Mouse (Mus musculus): ENCODE measurements around the gene Hnrnpab.
"Not testable (repeated sequence)": the region's sequence is repeated elsewhere in the genome, so short reads cannot be mapped to it uniquely, and the experiment has no call there.

Gene Hnrnpab

DNA sequence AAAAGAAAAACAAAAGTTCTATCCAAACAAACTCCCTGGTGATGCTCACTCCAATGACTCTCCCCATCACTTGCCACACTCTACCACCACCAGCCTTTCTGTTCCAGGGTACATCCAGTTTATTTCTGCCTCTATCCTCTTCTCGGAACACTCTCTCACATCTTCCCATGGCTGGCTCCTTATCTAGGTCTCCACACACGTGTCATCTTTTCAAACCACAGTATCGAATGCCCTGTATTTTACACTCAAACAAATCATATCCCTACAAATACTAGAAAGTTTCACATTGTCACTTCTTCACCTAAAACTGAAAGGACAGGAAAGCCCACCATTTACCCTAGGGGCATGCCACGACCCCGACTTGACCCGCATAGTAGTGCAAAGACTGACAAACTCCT lies 28.5 kb upstream of the Hnrnpab start:
- DNase-seq (ENCODE audit: low spot score): no peak

GRCm38 (mm10) chr11:51633721-51634120 lies 27.1 kb upstream of the Hnrnpab start:
- no peak for DNase-seq (ENCODE audit: low spot score)

GRCm38 (mm10) chr11:51633200-51633599 lies 26.6 kb upstream of the Hnrnpab start:
- DNase-seq (ENCODE audit: low spot score): not testable (repeated sequence)

DNA sequence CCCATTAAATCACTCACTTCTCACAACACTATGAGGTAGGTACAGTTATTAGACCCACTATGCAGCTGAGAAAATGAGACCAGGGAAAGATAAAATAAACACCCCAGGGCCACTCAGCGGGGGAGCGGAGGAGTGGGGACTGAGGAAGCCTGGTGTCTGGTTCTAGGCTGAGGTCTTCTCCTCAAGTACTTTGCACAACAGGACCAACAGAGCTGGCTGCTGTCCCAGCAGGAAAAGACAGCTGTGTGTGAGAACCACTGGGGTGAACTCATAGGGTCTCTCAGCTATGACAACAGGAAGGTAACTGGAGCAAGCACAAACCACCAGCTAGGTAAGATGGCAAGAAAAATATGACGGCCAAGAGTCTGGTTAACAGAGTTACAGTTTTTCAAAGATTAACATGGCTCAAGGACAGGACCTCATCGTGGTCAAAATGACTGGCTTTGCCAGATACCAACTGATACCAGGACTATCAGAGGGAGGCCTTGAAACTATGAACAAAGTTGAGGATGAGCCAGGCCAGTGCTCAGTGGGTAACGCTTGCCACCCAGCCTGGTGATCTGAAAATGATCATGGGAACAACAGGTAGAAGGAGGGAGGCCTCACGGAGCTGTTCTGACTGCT lies 25.6 kb upstream of the Hnrnpab start:
- DNase-seq (ENCODE audit: low spot score): no peak

DNA sequence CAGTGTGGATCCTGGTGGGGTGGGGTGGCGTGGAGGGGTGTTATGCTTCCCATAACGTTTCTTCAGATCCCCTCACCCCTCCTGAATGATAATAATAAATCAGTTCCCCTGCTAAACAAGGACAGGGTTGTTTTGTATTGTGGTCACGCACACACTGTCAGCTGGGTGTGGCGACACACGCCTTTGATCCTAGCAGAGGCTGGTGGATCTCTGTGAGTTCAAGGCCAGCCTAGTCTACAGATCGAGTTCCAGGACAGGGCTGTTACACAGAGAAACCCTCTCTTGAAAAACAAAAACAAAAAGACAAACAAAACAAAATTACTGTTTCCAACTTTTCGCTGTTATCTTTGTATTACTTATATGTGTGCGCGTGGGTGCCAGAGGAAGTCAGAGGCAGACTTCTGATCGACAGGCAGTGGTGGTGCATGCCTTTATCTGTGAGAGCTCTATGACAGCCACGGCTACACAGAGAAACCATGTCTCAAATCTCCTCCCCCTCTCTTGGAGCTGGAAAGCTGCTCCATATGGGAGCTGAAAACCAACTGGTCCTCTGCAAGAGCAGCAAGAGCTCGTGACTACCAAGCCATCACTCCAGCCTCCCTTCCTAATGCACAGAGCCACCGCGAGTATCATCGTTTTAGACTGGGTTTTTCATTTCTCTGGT lies 23.1 kb upstream of the Hnrnpab start:
- DNase-seq (ENCODE audit: low spot score): peak; percentile 61

DNA sequence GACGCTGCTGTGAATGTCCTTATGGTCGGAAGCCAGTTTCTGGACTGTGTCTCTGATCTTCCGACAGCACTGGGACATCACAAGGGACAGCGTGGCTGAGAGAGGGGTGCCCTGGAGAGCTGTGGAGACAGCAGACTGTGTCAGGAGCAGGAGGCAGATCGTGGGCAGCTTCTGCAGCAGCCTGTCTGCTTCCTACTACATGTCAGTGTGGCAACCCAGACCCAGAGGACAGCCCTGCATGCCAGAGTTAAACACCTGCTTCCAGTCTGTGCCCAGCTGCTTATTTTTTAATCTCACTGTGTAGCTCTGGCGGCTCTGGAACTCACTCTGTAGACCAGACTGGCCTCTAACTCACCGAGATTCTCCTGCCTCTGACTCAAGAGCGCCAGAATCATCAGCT lies 21.3 kb upstream of the Hnrnpab start:
- DNase-seq (ENCODE audit: low spot score): peak; percentile 57

DNA sequence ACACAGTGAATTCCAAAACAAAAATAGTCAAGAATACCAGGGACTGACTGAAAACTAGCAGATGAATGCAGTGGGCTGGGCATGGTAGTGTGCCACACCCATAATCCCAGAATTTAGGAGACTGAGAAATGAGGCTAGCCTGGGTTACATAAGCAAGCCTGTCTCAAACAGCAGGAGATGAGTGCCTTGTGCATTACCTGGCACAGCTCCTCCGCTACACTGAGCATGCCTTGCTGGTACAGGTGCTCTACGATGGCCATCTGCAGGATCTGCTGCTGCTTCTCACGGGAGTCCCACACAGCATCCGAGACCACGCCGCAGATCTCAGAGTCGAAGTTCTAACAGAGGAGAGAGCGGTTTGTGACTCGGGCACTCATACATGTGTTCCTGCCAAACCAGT lies 20.8 kb upstream of the Hnrnpab start:
- DNase-seq (ENCODE audit: low spot score): peak; percentile 56

- no peak for DNase-seq (ENCODE audit: low spot score)
Observed at GRCm38 (mm10) chr11:51625187-51625820, 18.7 kb upstream of the Hnrnpab start.

GRCm38 (mm10) chr11:51622971-51623491 lies 16.4 kb upstream of the Hnrnpab start:
- peak; percentile 68 for DNase-seq (ENCODE audit: low spot score)

- no peak for DNase-seq (ENCODE audit: low spot score)
Observed at GRCm38 (mm10) chr11:51621776-51622175, 15.1 kb upstream of the Hnrnpab start.

DNA sequence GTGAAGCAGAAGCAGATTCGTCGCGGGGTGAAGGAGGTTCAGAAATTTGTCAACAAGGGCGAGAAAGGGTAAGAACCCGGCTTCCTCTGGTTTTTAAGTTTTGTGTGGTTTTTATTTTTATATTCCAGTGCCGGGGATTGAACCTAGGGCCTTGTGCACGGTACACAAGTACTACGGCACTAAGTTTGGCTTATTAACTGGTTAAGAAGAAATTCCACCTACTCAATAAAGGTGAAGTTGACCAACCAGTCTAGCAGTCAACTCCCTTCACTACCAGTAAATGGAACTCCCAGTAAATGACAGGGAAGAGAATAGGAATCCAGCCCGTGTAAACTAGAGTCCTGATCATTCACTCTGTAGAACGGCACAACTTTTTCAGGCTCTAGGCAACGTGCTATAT lies 13.4 kb upstream of the Hnrnpab start:
- no peak for DNase-seq (ENCODE audit: low spot score)

- peak; percentile 96 for DNase-seq (ENCODE audit: low spot score)
Observed at GRCm38 (mm10) chr11:51619409-51620060, 12.9 kb upstream of the Hnrnpab start, which contains the start of gene Nhp2. Gene Nhp2 (plus strand): TSS chr11:51619735.

DNA sequence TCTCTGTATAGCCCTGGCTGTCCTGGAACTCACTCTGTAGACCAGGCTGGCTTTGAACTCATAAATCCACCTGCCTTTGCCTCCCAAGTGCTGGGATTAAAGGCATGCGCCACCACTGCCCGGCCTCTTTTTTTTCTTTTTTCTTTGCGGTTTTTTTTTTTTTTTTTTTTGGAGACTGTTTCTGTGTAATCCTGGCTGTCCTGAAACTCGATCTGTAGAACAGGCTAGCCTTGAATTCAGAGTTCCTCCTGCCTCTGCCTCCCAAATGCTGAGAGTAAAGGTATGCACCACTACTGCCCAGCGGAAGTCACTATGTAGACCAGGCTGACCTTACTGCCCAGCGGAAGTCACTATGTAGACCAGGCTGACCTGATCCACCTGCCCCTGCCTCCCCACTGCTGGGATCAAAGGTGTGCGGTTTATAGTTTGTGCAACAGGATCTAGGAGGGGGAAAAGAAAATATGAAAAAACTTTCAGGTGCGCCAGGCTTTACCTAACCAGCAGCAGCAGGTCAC lies 12.3 kb upstream of the Hnrnpab start:
- DNase-seq (ENCODE audit: low spot score): no peak

GRCm38 (mm10) chr11:51617693-51618092 lies 11.0 kb upstream of the Hnrnpab start:
- DNase-seq (ENCODE audit: low spot score): peak; percentile 80

DNA sequence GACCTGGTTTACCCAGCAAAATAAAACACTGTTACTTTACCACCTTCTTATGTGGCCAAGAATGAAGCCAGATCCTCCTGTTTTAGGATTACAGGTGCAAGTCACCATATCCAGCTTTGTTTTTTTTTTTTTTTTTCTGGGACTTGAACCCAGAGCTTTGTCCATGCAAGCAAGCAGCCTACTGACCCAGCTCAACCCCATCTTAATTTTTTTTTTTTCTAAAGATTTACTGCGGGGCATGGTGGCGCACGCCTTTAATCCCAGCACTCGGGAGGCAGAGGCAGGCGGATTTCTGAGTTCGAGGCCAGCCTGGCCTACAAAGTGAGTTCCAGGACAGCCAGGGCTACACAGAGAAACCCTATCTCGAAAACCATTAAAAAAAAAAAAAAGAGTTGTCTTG lies 9.5 kb upstream of the Hnrnpab start:
- DNase-seq (ENCODE audit: low spot score): not testable (repeated sequence)

- DNase-seq (ENCODE audit: low spot score): peak; percentile 42
Observed at GRCm38 (mm10) chr11:51615601-51616000, 9.0 kb upstream of the Hnrnpab start.

- DNase-seq (ENCODE audit: low spot score): no peak
Observed at GRCm38 (mm10) chr11:51615129-51615528, 8.5 kb upstream of the Hnrnpab start.

GRCm38 (mm10) chr11:51614256-51614655 lies 7.6 kb upstream of the Hnrnpab start:
- no peak for DNase-seq (ENCODE audit: low spot score)

- DNase-seq (ENCODE audit: low spot score): not testable (repeated sequence)
Observed at GRCm38 (mm10) chr11:51609940-51610339, 3.3 kb upstream of the Hnrnpab start.

- DNase-seq (ENCODE audit: low spot score): no peak
Observed at GRCm38 (mm10) chr11:51609266-51609909, 2.7 kb upstream of the Hnrnpab start.

DNA sequence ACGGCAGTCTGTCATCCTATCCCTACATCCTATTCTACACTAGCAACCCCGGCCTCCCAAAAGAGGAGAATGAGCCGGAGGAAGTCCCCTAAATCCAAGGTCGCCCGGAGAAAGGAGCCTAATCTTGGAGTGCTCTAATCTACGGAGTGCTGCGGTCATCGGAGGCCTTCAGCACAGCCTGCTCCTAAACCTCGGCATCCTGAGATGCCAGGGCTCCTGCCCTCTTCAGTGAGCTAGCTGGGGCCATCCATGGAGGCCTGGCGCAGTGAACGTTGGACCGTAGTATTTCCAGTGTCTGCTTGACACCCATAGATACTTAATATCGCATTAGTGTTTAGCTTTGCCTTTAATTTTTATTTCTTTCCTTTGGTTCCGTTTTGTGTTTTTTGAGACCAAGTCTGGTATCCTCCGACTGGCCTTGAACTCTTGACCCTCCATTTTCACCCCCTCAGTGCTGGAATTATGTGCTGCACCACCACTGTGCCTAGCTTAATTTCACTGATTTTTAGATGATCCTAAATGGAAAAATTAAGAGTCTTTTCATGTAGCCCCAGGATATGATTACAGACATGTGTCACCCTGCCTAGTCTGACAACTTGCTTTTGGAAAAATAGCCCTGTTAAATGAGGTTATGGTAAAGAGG lies 570 bp upstream of the Hnrnpab start:
- no peak for DNase-seq (ENCODE audit: low spot score)
